Mouse (Mus musculus) MEL (cell line): ENCODE data around the gene Cenpm. TPM values are rescaled to one million over a fixed set of nuclear protein-coding genes. Genes with fewer than 3 reads are reported as not detected.

Source experiments
- DNase-seq: peaks from one replicate; pipeline ENCODE4 v3.0.0; 2011; ENCODE audit warnings: low read depth, low spot score
- H3K27ac ChIP-seq: 2 replicates; pipeline ENCODE4 v1.5.1; 2012; ENCODE audit warnings: low read depth, mild to moderate bottlenecking, control low read depth, low read length, moderate library complexity; ENCODE audit not compliant: control insufficient read depth
- H3K27me3 ChIP-seq, 2 experiments: fragments of 150-350 bp in 1 of 2; sonication (generic) in 1 of 2; 2 replicates each; pipeline ENCODE4 v1.6.1; 2012; ENCODE audit warnings: low read length in 2 of 2, mild to moderate bottlenecking in 2 of 2, improper control_type of control experiment in 1 of 2, moderate library complexity in 1 of 2; ENCODE audit not compliant: insufficient read depth in 2 of 2, control insufficient read depth in 1 of 2
- H3K36me3 ChIP-seq, 2 experiments: 2 replicates each; pipeline ENCODE4 v1.6.1; 2012 to 2014; ENCODE audit warnings: low read length in 2 of 2, improper control_type of control experiment in 1 of 2, inconsistent platforms in 1 of 2, mild to moderate bottlenecking in 1 of 2; ENCODE audit not compliant: insufficient read depth in 2 of 2, control insufficient read depth in 1 of 2
- H3K4me1 ChIP-seq, 2 experiments: fragments of 150-350 bp in 1 of 2; sonication (generic) in 1 of 2; 2 replicates each; pipeline ENCODE4 v1.6.1; 2012; ENCODE audit warnings: low read length in 2 of 2, improper control_type of control experiment in 1 of 2, mild to moderate bottlenecking in 1 of 2; ENCODE audit not compliant: insufficient read depth in 2 of 2, control insufficient read depth in 1 of 2
- H3K4me3 ChIP-seq, 2 experiments: fragments of 150-350 bp in 1 of 2; sonication (generic) in 1 of 2; 2 replicates each; pipeline ENCODE4 v1.5.1; 2012; ENCODE audit warnings: low read depth in 2 of 2, low read length in 2 of 2, mild to moderate bottlenecking in 2 of 2, moderate library complexity in 2 of 2, control low read depth in 1 of 2, improper control_type of control experiment in 1 of 2; ENCODE audit not compliant: control insufficient read depth in 1 of 2, insufficient read depth in 1 of 2
- H3K79me2 ChIP-seq: 2 replicates; pipeline ENCODE4 v1.6.1; 2012; ENCODE audit warnings: mild to moderate bottlenecking, low read length, moderate library complexity; ENCODE audit not compliant: control insufficient read depth, poor library complexity, insufficient read depth
- H3K9ac ChIP-seq: 2 replicates; pipeline ENCODE4 v1.6.1; 2012; ENCODE audit warnings: low read depth, mild to moderate bottlenecking, control low read depth, low read length, moderate library complexity; ENCODE audit not compliant: control insufficient read depth, poor library complexity, severe bottlenecking
- H3K9me3 ChIP-seq: fragments of 150-350 bp; sonication (generic); replicated peaks from 2 replicates; pipeline ENCODE4 v1.6.1; 2012; ENCODE audit warnings: mild to moderate bottlenecking, low read length, improper control_type of control experiment, moderate library complexity; ENCODE audit not compliant: insufficient read depth
- CHD1 ChIP-seq: IDR thresholded peaks from 2 replicates; pipeline ENCODE4 v1.6.1; 2012; ENCODE audit warnings: low read depth, mild to moderate bottlenecking, inconsistent platforms, low read length, improper control_type of control experiment
- CTCF ChIP-seq, 3 experiments: IDR thresholded peaks in 2 of 3; conservative IDR thresholded peaks in 1 of 3; 2 replicates each; pipeline ENCODE4 v1.5.1; 2011 to 2012; ENCODE audit warnings: low read length in 3 of 3, low read depth in 2 of 3, mild to moderate bottlenecking in 2 of 3, improper control_type of control experiment in 1 of 3, inconsistent platforms in 1 of 3, mixed read lengths in 1 of 3, moderate library complexity in 1 of 3; ENCODE audit not compliant: control insufficient read depth in 1 of 3, insufficient read depth in 1 of 3, poor library complexity in 1 of 3, severe bottlenecking in 1 of 3
- ELF1 ChIP-seq: IDR thresholded peaks from 2 replicates; pipeline ENCODE4 v1.6.1; 2014; ENCODE audit warnings: low read depth, mild to moderate bottlenecking, inconsistent platforms, low read length, improper control_type of control experiment, moderate library complexity
- ETS1 ChIP-seq: IDR thresholded peaks from 2 replicates; pipeline ENCODE4 v1.6.1; 2012; ENCODE audit warnings: low read depth, mild to moderate bottlenecking, inconsistent platforms, low read length, improper control_type of control experiment, moderate library complexity
- GATA1 ChIP-seq: IDR thresholded peaks from 2 replicates; pipeline ENCODE4 v1.6.1; 2011; ENCODE audit warnings: low read depth, low read length, improper control_type of control experiment
- JUND ChIP-seq: IDR thresholded peaks from 2 replicates; pipeline ENCODE4 v1.6.1; 2011; ENCODE audit warnings: low read depth, mild to moderate bottlenecking, improper control_type of control experiment, low read length
- KAT2A ChIP-seq: conservative IDR thresholded peaks from 2 replicates; pipeline ENCODE4 v1.6.1; 2012; ENCODE audit warnings: low read depth, low read length, improper control_type of control experiment, inconsistent platforms
- MAX ChIP-seq: IDR thresholded peaks from 2 replicates; pipeline ENCODE4 v1.6.1; 2011; ENCODE audit warnings: low read length, improper control_type of control experiment
- MAZ ChIP-seq: IDR thresholded peaks from 2 replicates; pipeline ENCODE4 v1.6.1; 2012; ENCODE audit warnings: low read depth, mild to moderate bottlenecking, inconsistent platforms, low read length, improper control_type of control experiment
- NRF1 ChIP-seq: IDR thresholded peaks from 2 replicates; pipeline ENCODE4 v1.6.1; 2014; ENCODE audit warnings: low read depth, mild to moderate bottlenecking, inconsistent platforms, low read length, improper control_type of control experiment, moderate library complexity; ENCODE audit not compliant: poor library complexity, insufficient read depth, severe bottlenecking
- POLR2AphosphoS5 ChIP-seq: IDR thresholded peaks from 2 replicates; pipeline ENCODE4 v1.6.1; 2012; ENCODE audit warnings: low read depth, borderline replicate concordance, mild to moderate bottlenecking, inconsistent platforms, low read length, moderate library complexity, mixed read lengths
- RCOR1 ChIP-seq: IDR thresholded peaks from 2 replicates; pipeline ENCODE4 v1.6.1; 2012; ENCODE audit warnings: low read depth, mild to moderate bottlenecking, inconsistent platforms, low read length, improper control_type of control experiment
- TBP ChIP-seq: IDR thresholded peaks from 2 replicates; pipeline ENCODE4 v1.8.0; 2011; ENCODE audit warnings: low read depth, low read length, improper control_type of control experiment
- TCF12 ChIP-seq: IDR thresholded peaks from 2 replicates; pipeline ENCODE4 v1.6.1; 2014; ENCODE audit warnings: low read depth, mild to moderate bottlenecking, inconsistent platforms, low read length, improper control_type of control experiment, moderate library complexity
- USF1 ChIP-seq: IDR thresholded peaks from 2 replicates; pipeline ENCODE4 v1.6.1; 2014; ENCODE audit warnings: low read depth, mild to moderate bottlenecking, inconsistent platforms, low read length, improper control_type of control experiment, moderate library complexity
- USF2 ChIP-seq, 2 experiments: IDR thresholded peaks; 2 replicates each; pipeline ENCODE4 v1.6.1; 2011 to 2012; ENCODE audit warnings: improper control_type of control experiment in 2 of 2, low read length in 2 of 2, borderline replicate concordance in 1 of 2, inconsistent platforms in 1 of 2, low read depth in 1 of 2, mild to moderate bottlenecking in 1 of 2; ENCODE audit not compliant: insufficient read depth in 1 of 2
- ZNF384 ChIP-seq: IDR thresholded peaks from 2 replicates; pipeline ENCODE4 v1.6.1; 2012; ENCODE audit warnings: low read depth, mild to moderate bottlenecking, inconsistent platforms, low read length, improper control_type of control experiment
- polyA plus RNA-seq, 2 experiments: library from polyadenylated mRNA; stranded (reverse) in 1 of 2; unstranded in 1 of 2; fragments of >175 nt in 1 of 2; fragments of >200 nt in 1 of 2; gene quantifications; 2 replicates each; pipeline versions ENCODE4 v1.2.1 to v1.2.4; 2012; ENCODE audit warnings: low replicate concordance in 2 of 2, low read depth in 1 of 2; ENCODE audit not compliant: insufficient read length in 2 of 2, insufficient read depth in 1 of 2, missing spikeins in 1 of 2
- total RNA-seq: library from RNA; depleted of rRNA; stranded (reverse); fragments of 300-350 nt; gene quantifications from 2 replicates; pipeline ENCODE4 v1.2.3, GENCODE M21; 2012

Gene Cenpm
- total and polyA plus RNA-seq, 3 experiments = 23.7 to 56.3 TPM; not detected in 1

GRCm38 (mm10) chr15:82206365-82207104, 38.0 kb downstream of the Cenpm start:
- Histone ChIP-seq H3K36me3 (no peaks in the 10 kb centered on the region), H3K27me3 (no peaks in the 10 kb centered on the region), H3K4me3 (no peak overlapping the region), H3K9me3 (no peaks in the 10 kb centered on the region)
- no peak for DNase-seq
- no peak for TF ChIP-seq RCOR1
- TF ChIP-seq NRF1 = no peak
- TF ChIP-seq TCF12 = no peak
- no peak for TF ChIP-seq CHD1
- no peak for TF ChIP-seq POLR2AphosphoS5
- TF ChIP-seq CTCF (IDR thresholded peaks at IDR 0.05 in 2 of 3, conservative IDR thresholded peaks at IDR 0.05 in 1 of 3; ENCODE audit: control insufficient read depth in 1 of 3, insufficient read depth in 1 of 3, low read depth in 2 of 3, low read length in 3 of 3, poor library complexity in 1 of 3, severe bottlenecking in 1 of 3) = no peak
- TF ChIP-seq USF2 (IDR thresholded peaks at IDR 0.05; ENCODE audit: borderline replicate concordance in 1 of 2, insufficient read depth in 1 of 2, low read depth in 1 of 2, low read length in 2 of 2) = no peak
- TF ChIP-seq ZNF384 = no peak
- TF ChIP-seq TBP = no peak
- no peak for TF ChIP-seq MAX
- TF ChIP-seq MAZ = no peak
- no peak for TF ChIP-seq GATA1
- no peak for TF ChIP-seq USF1
- no peak for TF ChIP-seq KAT2A
- no peak for TF ChIP-seq JUND
- no peak for TF ChIP-seq ELF1
- TF ChIP-seq, all 39 proteins: peak for 0
- Histone ChIP-seq H3K79me2 (no peaks in the 10 kb centered on the region), H3K4me1 (no peaks in the 10 kb centered on the region), H3K9ac (no peak overlapping the region), H3K27ac (no peak overlapping the region)

GRCm38 (mm10) chr15:82204680-82205371, 39.7 kb downstream of the Cenpm start:
- no peaks in the 10 kb centered on the region for H3K9me3 ChIP-seq
- TF ChIP-seq ETS1 = no peak
- H3K4me1 ChIP-seq = no peaks in the 10 kb centered on the region
- no peaks in the 10 kb centered on the region for H3K27me3 ChIP-seq
- no peak overlapping the region for H3K9ac ChIP-seq
- H3K27ac ChIP-seq = no peak overlapping the region
- H3K79me2 ChIP-seq = no peaks in the 10 kb centered on the region
- no peak for DNase-seq
- no peak overlapping the region for H3K4me3 ChIP-seq
- H3K36me3 ChIP-seq = peaks cover 0 to 2% of the 10 kb centered on the region in 2 experiments; a peak in 2 of 4 replicates
